Mouse (Mus musculus): Measurements from ENCODE around the gene Nalcn. TPM values are rescaled to one million over a fixed set of nuclear protein-coding genes. Genes with fewer than 3 reads are reported as not detected.

Gene Nalcn
- polyA plus RNA-seq, 1 experiment = 15.7 TPM

GRCm38 (mm10) chr14:123495544-123495943 lies 131.4 kb downstream of the Nalcn start:
- no peak for TF ChIP-seq CTCF (IDR thresholded peaks at IDR 0.05; ENCODE audit: borderline replicate concordance, extremely low read depth, insufficient read depth, insufficient read length)
- no peak for TF ChIP-seq POLR2A (IDR thresholded peaks at IDR 0.05; ENCODE audit: borderline replicate concordance, extremely low read depth, insufficient read depth, insufficient read length, poor library complexity, severe bottlenecking)
- DNase-seq (ENCODE audit: low read depth) = peak; percentile 70

- TF ChIP-seq CTCF (IDR thresholded peaks at IDR 0.05; ENCODE audit: borderline replicate concordance, extremely low read depth, insufficient read depth, insufficient read length) = no peak
- TF ChIP-seq POLR2A (IDR thresholded peaks at IDR 0.05; ENCODE audit: borderline replicate concordance, extremely low read depth, insufficient read depth, insufficient read length, poor library complexity, severe bottlenecking) = no peak
Measured at GRCm38 (mm10) chr14:123488575-123489207, 138.3 kb downstream of the Nalcn start.

GRCm38 (mm10) chr14:123462026-123462425 lies 164.9 kb downstream of the Nalcn start:
- TF ChIP-seq POLR2A (IDR thresholded peaks at IDR 0.05; ENCODE audit: borderline replicate concordance, extremely low read depth, insufficient read depth, insufficient read length, poor library complexity, severe bottlenecking) = no peak
- no peak for TF ChIP-seq CTCF (IDR thresholded peaks at IDR 0.05; ENCODE audit: borderline replicate concordance, extremely low read depth, insufficient read depth, insufficient read length)

More at GRCm38 (mm10) chr14:123488575-123489207, 138.3 kb downstream of the Nalcn start:
- DNase-seq (ENCODE audit: low read depth) = peak; percentile 56

GRCm38 (mm10) chr14:123446031-123446430 lies 180.9 kb downstream of the Nalcn start:
- TF ChIP-seq POLR2A (IDR thresholded peaks at IDR 0.05; ENCODE audit: borderline replicate concordance, extremely low read depth, insufficient read depth, insufficient read length, poor library complexity, severe bottlenecking) = no peak
- no peak for DNase-seq (ENCODE audit: low read depth)

More at GRCm38 (mm10) chr14:123462026-123462425, 164.9 kb downstream of the Nalcn start:
- DNase-seq (ENCODE audit: low read depth) = peak; percentile 8

GRCm38 (mm10) chr14:123435542-123435941 lies 191.4 kb downstream of the Nalcn start:
- peak; percentile 58 for DNase-seq (ENCODE audit: low read depth)
- TF ChIP-seq POLR2A (IDR thresholded peaks at IDR 0.05; ENCODE audit: borderline replicate concordance, extremely low read depth, insufficient read depth, insufficient read length, poor library complexity, severe bottlenecking) (no peak), CTCF (IDR thresholded peaks at IDR 0.05; ENCODE audit: borderline replicate concordance, extremely low read depth, insufficient read depth, insufficient read length) (no peak)

GRCm38 (mm10) chr14:123376167-123376855 lies 250.6 kb downstream of the Nalcn start:
- TF ChIP-seq CTCF (IDR thresholded peaks at IDR 0.05; ENCODE audit: borderline replicate concordance, extremely low read depth, insufficient read depth, insufficient read length) (no peak), POLR2A (IDR thresholded peaks at IDR 0.05; ENCODE audit: borderline replicate concordance, extremely low read depth, insufficient read depth, insufficient read length, poor library complexity, severe bottlenecking) (no peak)
- DNase-seq (ENCODE audit: low read depth) = peak; percentile 76

GRCm38 (mm10) chr14:123371522-123371921 lies 255.4 kb downstream of the Nalcn start:
- peak; percentile 75; the same call in 1 of the 2 replicates for TF ChIP-seq CTCF (IDR thresholded peaks at IDR 0.05; ENCODE audit: borderline replicate concordance, extremely low read depth, insufficient read depth, insufficient read length)
- no peak for TF ChIP-seq POLR2A (IDR thresholded peaks at IDR 0.05; ENCODE audit: borderline replicate concordance, extremely low read depth, insufficient read depth, insufficient read length, poor library complexity, severe bottlenecking)
- DNase-seq (ENCODE audit: low read depth) = peak; percentile 81

- DNase-seq (ENCODE audit: low read depth) = peak; percentile 56
- TF ChIP-seq POLR2A (IDR thresholded peaks at IDR 0.05; ENCODE audit: borderline replicate concordance, extremely low read depth, insufficient read depth, insufficient read length, poor library complexity, severe bottlenecking) (no peak), CTCF (IDR thresholded peaks at IDR 0.05; ENCODE audit: borderline replicate concordance, extremely low read depth, insufficient read depth, insufficient read length) (no peak)
Measured at GRCm38 (mm10) chr14:123359691-123360090, 267.3 kb downstream of the Nalcn start.

- TF ChIP-seq CTCF (IDR thresholded peaks at IDR 0.05; ENCODE audit: borderline replicate concordance, extremely low read depth, insufficient read depth, insufficient read length) (peak; percentile 60; the same call in 1 of the 2 replicates), POLR2A (IDR thresholded peaks at IDR 0.05; ENCODE audit: borderline replicate concordance, extremely low read depth, insufficient read depth, insufficient read length, poor library complexity, severe bottlenecking) (no peak)
- peak; percentile 78 for DNase-seq (ENCODE audit: low read depth)
Measured at GRCm38 (mm10) chr14:123352973-123353372, 274.0 kb downstream of the Nalcn start.

GRCm38 (mm10) chr14:123331841-123332240 lies 295.1 kb downstream of the Nalcn start:
- peak; percentile 38 for DNase-seq (ENCODE audit: low read depth)
- no peak for TF ChIP-seq CTCF (IDR thresholded peaks at IDR 0.05; ENCODE audit: borderline replicate concordance, extremely low read depth, insufficient read depth, insufficient read length)
- TF ChIP-seq POLR2A (IDR thresholded peaks at IDR 0.05; ENCODE audit: borderline replicate concordance, extremely low read depth, insufficient read depth, insufficient read length, poor library complexity, severe bottlenecking) = no peak

- TF ChIP-seq CTCF (IDR thresholded peaks at IDR 0.05; ENCODE audit: borderline replicate concordance, extremely low read depth, insufficient read depth, insufficient read length) (0 out of 2 replicates have a peak, but pooled peaks have one; percentile 8), POLR2A (IDR thresholded peaks at IDR 0.05; ENCODE audit: borderline replicate concordance, extremely low read depth, insufficient read depth, insufficient read length, poor library complexity, severe bottlenecking) (no peak)
- peak; percentile 48 for DNase-seq (ENCODE audit: low read depth)
Measured at GRCm38 (mm10) chr14:123314369-123314768, 312.6 kb downstream of the Nalcn start.
